10 mouse cellular contexts compared by ENCODE assay signal in the genomic region with DNA sequence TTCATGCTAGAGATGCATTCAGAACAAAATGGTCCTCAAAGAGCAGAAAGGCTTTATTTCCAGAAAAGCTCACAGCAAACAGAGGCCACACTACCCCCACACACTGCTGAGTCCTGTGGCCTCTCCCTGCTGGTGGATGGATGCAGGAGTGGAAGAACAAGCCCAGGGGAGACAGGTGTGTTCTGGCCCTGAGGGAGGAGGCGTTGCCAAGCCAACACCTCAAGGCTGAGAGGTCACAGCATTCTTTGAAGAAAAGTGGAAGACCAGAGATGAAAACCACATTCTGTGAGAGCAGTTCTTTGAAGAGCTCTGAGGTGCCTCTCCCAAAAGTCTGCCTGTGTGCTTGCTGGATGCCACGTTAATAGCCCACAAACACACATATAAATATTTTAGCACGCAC.
DNase-seq lines count a peak whose midpoint lies in the region; ATAC-seq lines count a peak whose summit lies in the region.
"Had no signal": no experiment of that assay in that cellular context is flagged by ENCODE, and none has a peak within 500 bp of the region (broad histone marks: within the 10 kb centered on the region; RNA-seq: fewer than 3 reads in every experiment).

No protein-coding gene starts in this region.

- H3K4me2 ChIP-seq in limb, embryonic 12.5 days: peak overlapping the region; percentile 52
- peak overlapping the region; percentile 46 for H3K4me2 ChIP-seq in forebrain, embryonic 12.5 days

- no peak for DNase-seq in limb, embryonic 10.5 days (ENCODE audit: low spot score)
- DNase-seq in naive thymus-derived CD4-positive, alpha-beta T cell, adult 2 months (ENCODE audit: low read depth): peak; percentile 44
- DNase-seq in adrenal gland, postnatal 10 days: no peak
- DNase-seq in urinary bladder, postnatal 14 days (ENCODE audit: low spot score): no peak
- DNase-seq: adrenal gland, postnatal 36 days; cerebellum, adult 9-11 months had no signal

- no peaks in the 10 kb centered on the region for H3K27me3 ChIP-seq in limb, embryonic 12.5 days
- no peaks in the 10 kb centered on the region for H3K27me3 ChIP-seq in limb, embryonic 10.5 days (ENCODE audit: low read depth, poor library complexity, severe bottlenecking)
- peaks cover 2% of the 10 kb centered on the region; the same call in 1 of the 2 replicates for H3K27me3 ChIP-seq in forebrain, embryonic 12.5 days

- 0 out of 2 replicates have a peak overlapping the region, but pooled peaks have one; percentile 77 for H3K27ac ChIP-seq in limb, embryonic 12.5 days
- H3K27ac ChIP-seq in limb, embryonic 10.5 days: no peak overlapping the region; the same call in 1 of the 2 replicates
- peak overlapping the region; percentile 95 for H3K27ac ChIP-seq in brown adipose tissue, adult 24 weeks (replicated peaks; ENCODE audit: low read depth, low read length)
- H3K27ac ChIP-seq in forebrain, embryonic 12.5 days: peak overlapping the region; percentile 86
- H3K27ac ChIP-seq: liver, embryonic 15.5 days had no signal

- no peak overlapping the region; the same call in 1 of the 2 replicates for H3K9ac ChIP-seq in limb, embryonic 12.5 days (replicated peaks)
- no peak overlapping the region for H3K9ac ChIP-seq in forebrain, embryonic 12.5 days
- H3K9ac ChIP-seq: liver, embryonic 15.5 days had no signal

- ATAC-seq in limb, embryonic 12.5 days (ENCODE audit: insufficient number of reproducible peaks, insufficient read depth, low FRiP score, low TSS enrichment, low read depth): no peak
- peak; percentile 30; the same call in 1 of the 2 replicates for ATAC-seq in forebrain, embryonic 12.5 days (ENCODE audit: low FRiP score)

- H3K4me3 ChIP-seq in limb, embryonic 12.5 days (replicated peaks): no peak overlapping the region
- no peak overlapping the region for H3K4me3 ChIP-seq in limb, embryonic 10.5 days
- H3K4me3 ChIP-seq in brown adipose tissue, adult 24 weeks (ENCODE audit: insufficient read depth, low read depth, low read length): no peak overlapping the region
- H3K4me3 ChIP-seq in forebrain, embryonic 12.5 days (replicated peaks): no peak overlapping the region
- H3K4me3 ChIP-seq: liver, embryonic 15.5 days had no signal

- H3K4me1 ChIP-seq in limb, embryonic 12.5 days (replicated peaks): peaks cover 39% of the 10 kb centered on the region
- H3K4me1 ChIP-seq in limb, embryonic 10.5 days: peaks cover 49% of the 10 kb centered on the region
- H3K4me1 ChIP-seq in brown adipose tissue, adult 24 weeks (ENCODE audit: control insufficient read depth, insufficient read depth, insufficient read length, low read length): peaks cover 20% of the 10 kb centered on the region
- H3K4me1 ChIP-seq in forebrain, embryonic 12.5 days: peaks cover 36% of the 10 kb centered on the region

- WGBS in limb, embryonic 12.5 days: 26% methylated on average over 3 of the region's 3 CpGs
- WGBS in limb, embryonic 10.5 days: 45% methylated on average over 3 of the region's 3 CpGs
- WGBS in forebrain, embryonic 12.5 days: 15% methylated on average over 3 of the region's 3 CpGs

- H3K36me3 ChIP-seq in limb, embryonic 12.5 days: no peaks in the 10 kb centered on the region
- H3K36me3 ChIP-seq in limb, embryonic 10.5 days: no peaks in the 10 kb centered on the region
- H3K36me3 ChIP-seq in forebrain, embryonic 12.5 days (replicated peaks): no peaks in the 10 kb centered on the region

- H3K9me3 ChIP-seq in limb, embryonic 12.5 days: no peaks in the 10 kb centered on the region
- no peaks in the 10 kb centered on the region for H3K9me3 ChIP-seq in limb, embryonic 10.5 days (replicated peaks)
- H3K9me3 ChIP-seq in forebrain, embryonic 12.5 days: no peaks in the 10 kb centered on the region
- H3K9me3 ChIP-seq: liver, embryonic 15.5 days had no signal
